8 mouse cellular contexts compared by ENCODE assay signal in the genomic region with DNA sequence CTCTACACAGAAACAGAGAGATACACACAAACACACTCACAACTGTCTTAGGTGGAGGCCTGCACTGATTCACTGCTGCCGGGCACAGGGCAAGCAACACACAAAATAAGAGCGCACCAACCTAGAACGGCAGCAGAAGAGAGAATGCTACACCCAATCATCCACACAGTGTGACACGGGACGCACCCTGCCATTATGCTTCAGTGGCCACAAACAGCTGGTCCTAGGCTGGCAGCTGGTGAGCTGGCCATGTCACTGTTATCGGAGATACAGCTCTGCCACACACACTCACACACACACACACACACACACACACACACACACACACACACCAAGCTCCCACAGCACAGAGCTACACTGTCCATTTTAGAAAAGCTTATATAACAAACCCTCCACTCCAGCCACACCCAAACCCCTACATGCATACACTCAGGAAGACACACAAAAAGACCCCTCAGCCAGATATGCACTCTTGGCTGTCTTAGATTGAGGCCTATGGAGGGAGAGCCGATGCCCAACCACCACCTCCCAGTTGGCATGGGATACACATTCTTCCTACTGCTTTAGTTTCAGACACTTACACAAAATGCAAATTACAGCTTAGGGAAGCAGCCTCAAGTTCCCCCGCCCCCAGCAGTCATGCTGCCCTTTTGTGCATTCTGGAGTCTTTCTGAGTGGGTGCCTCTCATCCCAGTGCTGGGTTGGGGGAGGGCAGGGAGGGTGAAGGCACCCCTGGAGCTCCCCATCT.
DNase-seq lines count a peak whose midpoint lies in the region; ATAC-seq lines count a peak whose summit lies in the region.

No protein-coding gene starts in this region.

- H3K4me1 ChIP-seq in kidney, embryonic 16.5 days (ENCODE audit: insufficient read depth, low read length), result no peaks in the 10 kb centered on the region
- peaks cover 33% of the 10 kb centered on the region for H3K4me1 ChIP-seq in forebrain, embryonic 15.5 days

- no peak for DNase-seq in kidney, adult 8-10 months
- peak; percentile 37 to 72 for DNase-seq in left cerebral cortex, postnatal 14 days (ENCODE audit: low spot score in 2 of 2)
- DNase-seq in retina, postnatal 1 day, result peak; percentile 65
- DNase-seq in lung, postnatal 14 days, result no peak
- no peak for DNase-seq in heart, postnatal 4 days
- no peak for DNase-seq in yolk sac, embryonic 10.5 days (ENCODE audit: low spot score)

- 0 out of 2 replicates have a peak, but pooled peaks have one; percentile 27 for ATAC-seq in kidney, embryonic 16.5 days (ENCODE audit: low FRiP score, low TSS enrichment)
- ATAC-seq in forebrain, embryonic 15.5 days (replicated peaks), result peak; percentile 71

- no peak overlapping the region for H3K9ac ChIP-seq in kidney, embryonic 16.5 days (replicated peaks; ENCODE audit: low read length)
- no peak overlapping the region for H3K9ac ChIP-seq in forebrain, embryonic 15.5 days (replicated peaks)

- 76% methylated on average over 8 of the region's 8 CpGs for WGBS in kidney, embryonic 16.5 days
- WGBS in forebrain, embryonic 15.5 days, result 31% methylated on average over 8 of the region's 8 CpGs

- no peak overlapping the region for H3K4me3 ChIP-seq in kidney, embryonic 16.5 days (ENCODE audit: low read length)
- H3K4me3 ChIP-seq in forebrain, embryonic 15.5 days, result no peak overlapping the region

- H3K27me3 ChIP-seq in kidney, embryonic 16.5 days (ENCODE audit: insufficient read depth, low read length), result no peaks in the 10 kb centered on the region
- H3K27me3 ChIP-seq in forebrain, embryonic 15.5 days, result no peaks in the 10 kb centered on the region

- no peak overlapping the region for H3K27ac ChIP-seq in kidney, embryonic 16.5 days (ENCODE audit: low read length)
- peak overlapping the region; percentile 75 for H3K27ac ChIP-seq in forebrain, embryonic 15.5 days (replicated peaks)

- intact Hi-C loops in left cerebral cortex, postnatal 14 days (cut with DNase I), result loop anchor here (5.0 kb wide), 1 partner anchor 35 kb away; no protein-coding TSS in a partner anchor

- H3K4me2 ChIP-seq in kidney, embryonic 16.5 days (replicated peaks; ENCODE audit: low read depth, low read length), result no peak overlapping the region
- H3K4me2 ChIP-seq in forebrain, embryonic 15.5 days (replicated peaks), result no peak overlapping the region

- H3K9me3 ChIP-seq in kidney, embryonic 16.5 days (ENCODE audit: low read length), result no peaks in the 10 kb centered on the region
- no peaks in the 10 kb centered on the region for H3K9me3 ChIP-seq in forebrain, embryonic 15.5 days

- H3K36me3 ChIP-seq in kidney, embryonic 16.5 days (ENCODE audit: insufficient read depth, low read length), result peaks cover 29% of the 10 kb centered on the region
- H3K36me3 ChIP-seq in forebrain, embryonic 15.5 days, result no peaks in the 10 kb centered on the region

Comparison
In these comparisons a context has a peak if more than half of its experiments do, and no peak if none do; other contexts are left out.
1. DNase-seq: peak in left cerebral cortex, postnatal 14 days (2 of 2) and retina, postnatal 1 day (single experiment); none in kidney, adult 8-10 months (0 of 2), lung, postnatal 14 days (single experiment), heart, postnatal 4 days (single experiment) and yolk sac, embryonic 10.5 days (single experiment).